Mouse (Mus musculus) kidney, adult 2 months (tissue): ENCODE results near the gene Scfd2. TPM values are rescaled to one million over a fixed set of nuclear protein-coding genes. Genes with fewer than 3 reads are reported as not detected.
A peak's percentile ranks its signal among the peaks of the same experiment; 100 is the strongest.

Experiments
- DNase-seq: peaks from one replicate; pipeline ENCODE4 v3.0.0; 2021
- H3K27ac ChIP-seq: fragments of 200-500 bp; 2 replicates; pipeline ENCODE4 v1.5.1; 2012; ENCODE audit warnings: low read depth, low read length, control low read depth, inconsistent platforms; ENCODE audit not compliant: insufficient read depth
- H3K27me3 ChIP-seq: fragments of 200-500 bp; replicated peaks from 2 replicates; pipeline ENCODE4 v1.6.1; 2012; ENCODE audit warnings: mild to moderate bottlenecking, moderate library complexity, low read length, inconsistent platforms; ENCODE audit not compliant: control insufficient read depth, insufficient read depth
- H3K36me3 ChIP-seq: fragments of 200-500 bp; 2 replicates; pipeline ENCODE4 v1.6.1; 2012; ENCODE audit warnings: mild to moderate bottlenecking, moderate library complexity, low read length, inconsistent platforms; ENCODE audit not compliant: control insufficient read depth, insufficient read depth
- H3K4me1 ChIP-seq: fragments of 200-500 bp; 2 replicates; pipeline ENCODE4 v1.6.1; 2011; ENCODE audit warnings: low read length; ENCODE audit not compliant: control insufficient read depth, insufficient read depth
- H3K4me3 ChIP-seq: fragments of 200-500 bp; 2 replicates; pipeline ENCODE4 v1.5.1; 2011; ENCODE audit warnings: mild to moderate bottlenecking, low read depth, low read length, control low read depth; ENCODE audit not compliant: insufficient read depth
- CTCF ChIP-seq: fragments of 200-500 bp; conservative IDR thresholded peaks from 2 replicates; pipeline ENCODE4 v1.5.1; 2011; ENCODE audit warnings: low read depth, mild to moderate bottlenecking, control low read depth, low read length, moderate library complexity, mixed read lengths; ENCODE audit not compliant: insufficient read depth, insufficient read length
- POLR2A ChIP-seq: fragments of 200-500 bp; IDR thresholded peaks from one replicate; pipeline ENCODE4 v1.6.1; 2011; ENCODE audit warnings: low read depth, low read length, control low read depth
- WGBS: fragments of 180-500 bp; shearing (Covaris S2); methylation state at CpG from one replicate; pipeline ENCODE4 v1.1.7; 2018; 5-methylcytosine and 5-hydroxymethylcytosine counted together
- polyA plus RNA-seq: library from polyadenylated mRNA; depleted of rRNA; stranded (reverse); fragments of >200 nt; gene quantifications from 2 replicates; pipeline ENCODE4 v1.2.3, GENCODE M21; 2012

Scfd2 gene
- polyA plus RNA-seq, 1 experiment: 16.1 TPM

DNA sequence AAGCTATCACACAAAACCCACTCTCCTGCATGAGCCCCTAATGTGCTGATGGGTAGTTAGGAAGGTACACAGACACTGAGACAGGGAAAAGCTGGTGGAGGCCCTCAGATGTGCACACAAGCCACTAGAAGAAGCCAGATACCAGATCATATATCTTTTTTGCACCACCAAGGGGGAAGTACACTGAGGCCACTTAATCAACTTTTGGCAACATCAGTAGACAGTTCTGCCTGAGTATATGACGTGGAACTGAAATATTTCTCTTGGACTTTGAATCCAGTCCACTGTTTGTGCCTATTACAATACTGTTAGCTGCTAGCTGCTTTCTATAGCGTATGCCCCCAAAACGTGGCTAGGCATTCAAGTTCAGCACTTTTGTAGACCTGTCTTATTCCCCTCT lies 229.2 kb downstream of the Scfd2 start:
- 55% methylated on average over 3 of the region's 3 CpGs for WGBS
- no peaks in the 10 kb centered on the region for H3K36me3 ChIP-seq
- DNase-seq: no peak
- no peak for TF ChIP-seq POLR2A
- TF ChIP-seq CTCF: no peak
- no peaks in the 10 kb centered on the region for H3K4me1 ChIP-seq
- H3K27me3 ChIP-seq: no peaks in the 10 kb centered on the region
- no peak overlapping the region for H3K27ac ChIP-seq
- no peak overlapping the region for H3K4me3 ChIP-seq

DNA sequence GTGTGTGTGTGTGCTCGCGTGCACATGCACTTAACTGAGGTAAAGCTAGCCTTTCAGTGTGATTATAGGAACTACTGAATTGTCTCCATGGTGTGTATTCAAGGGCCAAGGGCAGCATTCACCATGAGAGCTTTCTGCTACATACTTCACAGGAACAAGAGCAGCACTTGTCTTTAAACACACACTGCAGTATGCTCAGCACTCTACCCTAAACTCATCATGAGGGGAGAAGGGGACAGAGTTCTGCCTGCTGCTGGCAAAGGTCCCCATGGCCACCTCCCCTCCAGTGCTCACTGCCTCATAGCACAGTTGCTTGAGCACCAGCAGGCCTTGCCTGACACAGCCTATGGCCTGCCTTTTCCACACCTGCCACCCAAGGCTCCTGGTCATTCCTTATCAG lies 230.1 kb downstream of the Scfd2 start:
- Histone ChIP-seq H3K4me1 (no peaks in the 10 kb centered on the region), H3K4me3 (no peak overlapping the region), H3K36me3 (no peaks in the 10 kb centered on the region), H3K27ac (no peak overlapping the region), H3K27me3 (no peaks in the 10 kb centered on the region)
- DNase-seq: no peak
- 94% methylated on average over 2 of the region's 2 CpGs for WGBS
- TF ChIP-seq POLR2A: no peak
- TF ChIP-seq CTCF: no peak

- 73% methylated on average over 5 of the region's 5 CpGs for WGBS
- Histone ChIP-seq H3K27me3 (no peaks in the 10 kb centered on the region), H3K27ac (no peak overlapping the region), H3K4me3 (no peak overlapping the region), H3K4me1 (no peaks in the 10 kb centered on the region), H3K36me3 (no peaks in the 10 kb centered on the region)
- no peak for DNase-seq
- TF ChIP-seq CTCF: no peak
- TF ChIP-seq POLR2A: no peak
Measured at GRCm38 (mm10) chr5:74300931-74301330, 230.6 kb downstream of the Scfd2 start.

DNA sequence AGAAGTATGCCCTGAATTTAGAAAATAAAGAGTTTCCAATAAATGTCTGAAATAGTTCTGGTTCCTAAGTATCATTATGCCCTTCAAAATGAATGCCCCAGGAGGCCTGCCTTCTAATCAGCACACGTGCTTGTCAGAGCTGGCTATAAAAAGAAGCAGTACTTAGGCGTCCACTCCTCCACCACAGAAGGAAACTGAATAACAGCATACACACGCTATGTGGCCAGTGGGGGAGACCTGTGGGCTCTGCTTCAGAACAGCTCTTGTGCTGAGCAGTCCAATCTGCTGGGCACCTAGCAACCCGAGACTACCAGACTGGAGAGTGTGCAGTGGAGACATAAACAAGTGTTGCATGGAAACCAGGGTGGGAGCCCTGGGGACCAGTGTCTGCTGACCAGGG lies 231.4 kb downstream of the Scfd2 start:
- WGBS: 42% methylated on average over 4 of the region's 4 CpGs
- no peak overlapping the region for H3K27ac ChIP-seq

DNA sequence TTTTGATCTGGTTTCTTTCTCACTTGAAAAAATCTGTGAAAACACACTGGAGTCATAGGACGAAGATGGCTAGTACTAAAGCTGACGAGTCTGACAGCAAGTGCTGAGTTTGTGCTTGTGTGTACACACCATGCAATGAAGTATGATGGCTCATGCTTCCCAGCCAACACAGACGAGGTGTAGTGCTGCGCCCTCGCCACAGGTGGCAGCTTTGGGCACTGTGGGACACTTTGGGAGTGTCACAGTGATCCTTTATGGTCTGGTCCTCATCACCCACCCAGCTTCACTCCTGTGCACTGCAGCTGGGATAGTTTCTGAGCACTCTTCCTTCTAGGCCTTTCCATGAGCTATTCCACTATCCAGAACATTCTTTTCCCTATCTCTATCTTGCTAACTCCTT lies 234.4 kb downstream of the Scfd2 start:
- Histone ChIP-seq H3K4me1 (no peaks in the 10 kb centered on the region), H3K27me3 (no peaks in the 10 kb centered on the region), H3K36me3 (no peaks in the 10 kb centered on the region), H3K4me3 (no peak overlapping the region), H3K27ac (no peak overlapping the region)
- TF ChIP-seq POLR2A: no peak
- peak; percentile 46 for TF ChIP-seq CTCF
- DNase-seq: no peak
- WGBS: 94% methylated on average over 5 of the region's 5 CpGs

More for the DNA sequence above, 231.4 kb downstream of the Scfd2 start:
- Histone ChIP-seq H3K36me3 (no peaks in the 10 kb centered on the region), H3K4me1 (no peaks in the 10 kb centered on the region), H3K4me3 (no peak overlapping the region), H3K27me3 (no peaks in the 10 kb centered on the region)
- DNase-seq: no peak
- no peak for TF ChIP-seq CTCF

GRCm38 (mm10) chr5:74296096-74296495 lies 235.5 kb downstream of the Scfd2 start:
- Histone ChIP-seq H3K4me3 (no peak overlapping the region), H3K27me3 (no peaks in the 10 kb centered on the region), H3K36me3 (no peaks in the 10 kb centered on the region), H3K27ac (no peak overlapping the region), H3K4me1 (no peaks in the 10 kb centered on the region)
- WGBS: 64% methylated on average over 5 of the region's 5 CpGs
- TF ChIP-seq CTCF (no peak), POLR2A (no peak)
- no peak for DNase-seq

- Histone ChIP-seq H3K27ac (no peak overlapping the region), H3K4me3 (no peak overlapping the region), H3K4me1 (no peaks in the 10 kb centered on the region), H3K36me3 (no peaks in the 10 kb centered on the region), H3K27me3 (no peaks in the 10 kb centered on the region)
- DNase-seq: no peak
- WGBS: 81% methylated on average over 5 of the region's 5 CpGs
- TF ChIP-seq POLR2A (no peak), CTCF (no peak)
Measured at GRCm38 (mm10) chr5:74293513-74293912, 238.0 kb downstream of the Scfd2 start.

GRCm38 (mm10) chr5:74292050-74292449 lies 239.5 kb downstream of the Scfd2 start:
- TF ChIP-seq CTCF: peak; percentile 34; the same call in 1 of the 2 replicates
- TF ChIP-seq POLR2A: no peak
- no peaks in the 10 kb centered on the region for H3K27me3 ChIP-seq
- no peaks in the 10 kb centered on the region for H3K36me3 ChIP-seq
- no peak overlapping the region for H3K27ac ChIP-seq
- no peak for DNase-seq
- H3K4me1 ChIP-seq: no peaks in the 10 kb centered on the region
- 90% methylated on average over 2 of the region's 2 CpGs for WGBS
- no peak overlapping the region for H3K4me3 ChIP-seq
